Mouse (Mus musculus) neural tube, embryonic 11.5 days (tissue): ENCODE results near the gene Gm3676. TPM values are rescaled to one million over a fixed set of nuclear protein-coding genes. Genes with fewer than 3 reads are reported as not detected.
A peak's percentile ranks its signal among the peaks of the same experiment; 100 is the strongest.
"Not testable (repeated sequence)": the region's sequence is repeated elsewhere in the genome, so short reads cannot be mapped to it uniquely, and the experiment has no call there.

ENCODE experiments used
- ATAC-seq: fragments of 200-750 bp; cut with Nextera tagmentation; 2 replicates; pipeline ENCODE4 v1.8.0; 2017; ENCODE audit warnings: moderate number of reproducible peaks, mild to moderate bottlenecking, moderate TSS enrichment, moderate library complexity; ENCODE audit not compliant: insufficient read depth, low FRiP score, low TSS enrichment
- DNase-seq: peaks from one replicate; pipeline ENCODE4 v3.0.0-alpha.2; 2015; ENCODE audit warnings: low spot score
- H3K27ac ChIP-seq: fragments of 300-500 bp; sonication (generic); 2 replicates; pipeline ENCODE4 v1.5.1; 2014; ENCODE audit warnings: low read depth, mild to moderate bottlenecking, low read length
- H3K27me3 ChIP-seq: fragments of 300-500 bp; sonication (generic); 2 replicates; pipeline ENCODE4 v1.6.1; 2014; ENCODE audit warnings: mild to moderate bottlenecking, low read length, mixed read lengths; ENCODE audit not compliant: control insufficient read depth, insufficient read depth
- H3K36me3 ChIP-seq: fragments of 300-500 bp; sonication (generic); 2 replicates; pipeline ENCODE4 v1.6.1; 2014; ENCODE audit warnings: mild to moderate bottlenecking, low read length, moderate library complexity, mixed read lengths; ENCODE audit not compliant: control insufficient read depth, insufficient read depth
- H3K4me1 ChIP-seq: fragments of 300-500 bp; sonication (generic); 2 replicates; pipeline ENCODE4 v1.6.1; 2014; ENCODE audit warnings: low read length, mixed read lengths; ENCODE audit not compliant: control insufficient read depth, insufficient read depth
- H3K4me2 ChIP-seq: fragments of 300-500 bp; sonication (generic); 2 replicates; pipeline ENCODE4 v1.6.1; 2014; ENCODE audit warnings: low read depth, mild to moderate bottlenecking, moderate library complexity
- H3K4me3 ChIP-seq: fragments of 300-500 bp; sonication (generic); 2 replicates; pipeline ENCODE4 v1.5.1; 2014; ENCODE audit warnings: low read depth, low read length
- H3K9ac ChIP-seq: fragments of 300-500 bp; sonication (generic); 2 replicates; pipeline ENCODE4 v1.6.1; 2014; ENCODE audit warnings: mild to moderate bottlenecking, low read length
- H3K9me3 ChIP-seq: fragments of 300-500 bp; sonication (generic); 2 replicates; pipeline ENCODE4 v1.6.1; 2016; ENCODE audit warnings: low read length; ENCODE audit not compliant: control insufficient read depth
- WGBS: fragments of 180-500 bp; shearing (Covaris S2); extraction: QIAGEN DNeasy Blood & Tissue Kit; methylation state at CpG from one replicate; pipeline ENCODE4 v1.1.7; 2014; 5-methylcytosine and 5-hydroxymethylcytosine counted together
- polyA plus RNA-seq: library from polyadenylated mRNA; unstranded; fragments of >200 nt; fragmentation: Nextera tagmentation; extraction: Ambion mirVana; gene quantifications from 2 replicates; pipeline ENCODE4 v1.2.1, GENCODE M21; 2014

Gm3676 gene
- not detected in 2 replicates for polyA plus RNA-seq

DNA sequence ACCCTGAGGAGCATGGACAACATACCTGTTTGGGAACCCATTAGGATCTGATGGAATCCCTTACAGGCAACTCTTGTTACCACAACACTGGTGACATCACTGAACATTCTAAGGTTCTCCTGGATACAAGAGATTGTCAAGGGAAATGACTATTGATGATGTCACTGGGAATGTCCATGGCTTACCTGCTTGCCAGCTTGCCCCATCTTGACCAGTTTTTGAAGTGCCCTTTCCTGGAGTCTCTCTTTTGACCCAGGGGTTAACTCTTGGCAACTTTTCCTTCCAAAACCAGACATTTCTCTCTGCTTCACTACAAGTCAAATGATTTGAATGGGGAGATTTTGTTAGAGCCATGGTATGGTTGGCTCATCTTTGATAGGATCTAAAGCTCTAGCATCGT lies at the start of gene Gm3676:
TSS of gene Gm3676 (minus strand) at position 101 of the 400 bp plus-strand sequence.
- H3K9ac ChIP-seq, H3K27ac ChIP-seq, H3K4me2 ChIP-seq, DNase-seq, H3K4me3 ChIP-seq, H3K36me3 ChIP-seq, ATAC-seq, H3K27me3 ChIP-seq, H3K4me1 ChIP-seq, H3K9me3 ChIP-seq: not testable (repeated sequence)
- WGBS: no CpG with 5 or more reads among the region's 1 CpGs

GRCm38 (mm10) chr14:41648176-41648575 lies 1.9 kb upstream of the Gm3676 start:
- not testable (repeated sequence) for DNase-seq, H3K36me3 ChIP-seq, H3K4me3 ChIP-seq, H3K9ac ChIP-seq, H3K4me1 ChIP-seq, H3K27me3 ChIP-seq, ATAC-seq, H3K9me3 ChIP-seq, H3K4me2 ChIP-seq, H3K27ac ChIP-seq
- WGBS: 76% methylated on average over 2 of the region's 2 CpGs

GRCm38 (mm10) chr14:41630144-41630543 lies 16.1 kb downstream of the Gm3676 start:
- WGBS: 94% methylated on average over 8 of the region's 11 CpGs
- H3K27ac ChIP-seq, H3K9me3 ChIP-seq, H3K4me1 ChIP-seq, H3K36me3 ChIP-seq, H3K4me2 ChIP-seq, H3K27me3 ChIP-seq, ATAC-seq, DNase-seq, H3K9ac ChIP-seq, H3K4me3 ChIP-seq: not testable (repeated sequence)

GRCm38 (mm10) chr14:41624512-41624911 lies 21.8 kb downstream of the Gm3676 start, which contains the start of gene Gm3072:
Gene Gm3072, minus strand, starts transcription at chr14:41624612.
- WGBS: 77% methylated on average over 1 of the region's 2 CpGs
- not testable (repeated sequence) for H3K4me1 ChIP-seq, DNase-seq, H3K36me3 ChIP-seq, H3K9ac ChIP-seq, H3K27ac ChIP-seq, H3K4me3 ChIP-seq, H3K9me3 ChIP-seq, ATAC-seq, H3K27me3 ChIP-seq, H3K4me2 ChIP-seq

DNA sequence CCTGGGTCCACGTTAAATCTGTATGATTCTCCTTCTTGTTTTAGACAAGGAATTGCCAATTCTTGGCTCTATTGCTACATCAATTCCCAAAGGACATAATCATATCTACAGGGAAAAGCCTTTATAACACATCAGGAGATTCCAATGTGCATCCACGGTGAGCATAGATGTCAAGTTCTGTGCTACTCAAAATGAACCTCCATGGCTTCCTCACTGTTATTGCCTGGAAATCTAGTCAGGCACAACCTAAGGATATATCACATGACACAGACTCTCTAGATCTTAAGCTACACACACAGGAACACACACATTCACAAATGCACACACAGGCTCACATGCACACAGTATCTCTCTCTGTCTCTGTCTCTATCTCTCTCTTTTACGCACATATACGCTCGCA lies 23.8 kb downstream of the Gm3676 start:
- not testable (repeated sequence) for H3K27ac ChIP-seq, H3K9ac ChIP-seq, ATAC-seq, H3K4me1 ChIP-seq, H3K4me3 ChIP-seq, H3K36me3 ChIP-seq, H3K27me3 ChIP-seq, DNase-seq, H3K4me2 ChIP-seq, H3K9me3 ChIP-seq
- 99% methylated on average over 4 of the region's 5 CpGs for whole genome bisulfite sequencing

- not testable (repeated sequence) for H3K36me3 ChIP-seq, ATAC-seq, H3K27ac ChIP-seq, H3K4me3 ChIP-seq, H3K4me1 ChIP-seq, DNase-seq, H3K27me3 ChIP-seq, H3K9me3 ChIP-seq, H3K4me2 ChIP-seq, H3K9ac ChIP-seq
- WGBS: 92% methylated on average over 1 of the region's 1 CpGs
Measured at GRCm38 (mm10) chr14:41610690-41611089, 35.6 kb downstream of the Gm3676 start.

GRCm38 (mm10) chr14:41600935-41601334 lies 45.4 kb downstream of the Gm3676 start:
- H3K4me1 ChIP-seq, H3K4me3 ChIP-seq, H3K9ac ChIP-seq, H3K27ac ChIP-seq, ATAC-seq, H3K4me2 ChIP-seq, H3K9me3 ChIP-seq, H3K36me3 ChIP-seq, H3K27me3 ChIP-seq: not testable (repeated sequence)
- peak; percentile 1 for DNase-seq
- 91% methylated on average over 15 of the region's 15 CpGs for WGBS

Other genes starting within 250 kb of the Gm3676 start
- gene Gm6482, start 238.2 kb downstream of the Gm3676 start, polyA plus RNA-seq: not detected in 2 replicates
- gene Gm7954, start 193.0 kb downstream of the Gm3676 start, polyA plus RNA-seq: not detected in 2 replicates
- gene Gm3486, start 157.0 kb downstream of the Gm3676 start, polyA plus RNA-seq: not detected in 2 replicates
- gene Gm7970, start 90.9 kb downstream of the Gm3676 start, polyA plus RNA-seq: not detected in 2 replicates
- not detected in 2 replicates for gene 1700049E17Rik2, start 73.3 kb downstream of the Gm3676 start, polyA plus RNA-seq
- not detected in 2 replicates for gene Gm3072, start 21.9 kb downstream of the Gm3676 start, polyA plus RNA-seq
- not detected in 2 replicates for gene Gm8068, start 55.4 kb upstream of the Gm3676 start, polyA plus RNA-seq
- gene Gm7929, start 104.1 kb upstream of the Gm3676 start, polyA plus RNA-seq: not detected in 2 replicates
- gene Gm47189, start 126.0 kb upstream of the Gm3676 start, polyA plus RNA-seq: not detected in 2 replicates